Mouse (Mus musculus) telencephalon, adult 2 months (tissue): ENCODE results near the gene Hipk2.

Experiments
- DNase-seq: peaks from one replicate; pipeline ENCODE4 v3.0.0-alpha.2; 2011; ENCODE audit warnings: low read depth, low spot score

The Hipk2 gene

DNA sequence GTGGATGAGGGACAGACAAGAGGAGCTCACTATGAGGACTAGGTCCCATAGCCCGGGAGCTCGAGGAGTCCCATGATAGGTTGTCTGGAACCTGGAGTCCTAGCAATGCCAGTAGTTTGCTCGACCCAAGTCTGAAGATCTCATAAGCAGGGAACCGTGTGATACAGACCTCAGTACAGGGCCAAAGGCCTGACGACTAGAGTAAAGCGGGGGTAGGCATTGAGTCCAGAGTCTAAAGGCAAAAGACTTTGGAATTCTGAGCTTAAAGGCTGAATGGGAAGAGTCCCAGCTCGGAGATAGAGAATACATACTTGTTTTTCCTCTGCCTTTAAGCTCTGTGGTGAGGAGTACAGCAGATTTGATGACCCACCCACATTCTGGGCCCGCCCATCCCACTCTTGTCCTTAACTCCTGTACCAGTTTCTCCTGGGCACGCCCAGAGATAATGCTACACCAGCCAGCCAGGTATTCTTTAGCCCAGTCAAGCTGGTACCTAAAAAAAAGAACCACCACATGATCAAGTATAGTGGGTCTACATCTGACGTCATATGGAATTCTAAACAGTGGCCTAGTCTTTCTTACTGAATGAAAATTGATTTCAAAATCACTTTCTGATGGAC lies 27.0 kb upstream of the Hipk2 start:
- DNase-seq = no peak

DNA sequence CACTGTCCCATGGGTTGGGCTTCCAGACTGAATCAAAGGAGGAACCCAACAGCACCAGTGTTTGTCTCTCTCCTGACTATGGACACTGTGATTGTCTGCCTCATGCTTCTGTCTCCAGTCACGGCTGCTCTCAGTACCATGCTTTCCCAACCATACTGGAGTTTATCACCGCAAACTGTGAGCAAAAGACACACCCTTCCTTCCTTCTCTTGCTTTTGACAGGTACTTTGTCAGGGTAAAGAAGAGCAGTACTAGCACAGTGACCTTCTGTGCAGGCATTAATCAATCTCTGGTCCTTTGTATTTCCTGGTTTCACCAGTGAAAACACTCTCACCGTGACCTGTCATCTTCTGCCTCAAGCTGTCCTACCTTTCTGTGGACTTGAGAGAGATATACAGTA lies 25.7 kb upstream of the Hipk2 start:
- DNase-seq = no peak

DNA sequence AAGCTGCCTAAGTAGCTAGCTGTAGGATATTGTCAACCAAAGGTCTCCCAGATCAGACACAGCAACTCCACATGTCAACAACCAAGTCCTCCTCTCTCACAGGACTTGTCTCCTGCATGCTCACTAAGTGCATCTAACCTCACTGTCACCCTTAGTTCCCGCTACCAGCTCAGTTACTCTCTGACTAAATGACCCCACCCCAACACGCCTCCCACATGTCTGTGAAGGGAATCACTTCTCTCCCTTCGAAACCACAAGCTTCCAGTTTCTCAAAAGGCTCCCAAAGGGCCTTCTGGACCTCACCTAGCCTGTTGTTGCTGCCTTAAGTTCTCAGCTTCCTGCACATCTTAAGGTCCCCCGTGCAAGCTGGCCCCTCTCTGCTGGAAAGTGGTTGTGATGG lies 25.2 kb upstream of the Hipk2 start:
- no peak for DNase-seq

DNA sequence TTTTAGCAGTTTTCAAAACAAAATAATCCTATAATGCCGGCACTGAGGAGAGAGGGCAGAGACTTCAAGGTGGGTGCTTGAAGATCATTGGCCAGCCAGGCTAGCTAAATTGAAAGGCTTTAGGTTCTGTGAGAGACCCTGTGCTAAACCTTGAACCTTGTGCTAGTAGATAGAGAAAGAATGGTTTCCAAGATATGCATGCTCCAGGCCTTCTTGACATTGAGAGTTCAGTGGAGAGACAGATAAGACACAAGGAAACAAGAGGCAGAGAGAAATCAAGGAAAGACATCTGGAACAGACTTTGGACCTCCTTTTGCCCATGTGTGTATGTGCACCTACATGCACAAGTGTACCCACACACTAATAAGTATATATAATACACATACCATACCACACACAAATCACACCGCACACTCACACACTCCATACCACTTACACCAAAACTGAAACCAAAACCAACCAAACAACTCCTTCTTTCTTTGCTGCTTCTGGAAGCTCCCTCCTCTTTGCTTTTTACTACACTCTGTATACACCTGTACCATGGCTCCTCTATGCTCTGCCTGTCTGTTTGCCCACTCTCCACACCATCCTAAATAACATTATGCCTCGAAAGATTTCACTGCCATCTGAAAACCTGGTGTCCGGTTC lies 24.6 kb upstream of the Hipk2 start:
- DNase-seq = no peak

DNA sequence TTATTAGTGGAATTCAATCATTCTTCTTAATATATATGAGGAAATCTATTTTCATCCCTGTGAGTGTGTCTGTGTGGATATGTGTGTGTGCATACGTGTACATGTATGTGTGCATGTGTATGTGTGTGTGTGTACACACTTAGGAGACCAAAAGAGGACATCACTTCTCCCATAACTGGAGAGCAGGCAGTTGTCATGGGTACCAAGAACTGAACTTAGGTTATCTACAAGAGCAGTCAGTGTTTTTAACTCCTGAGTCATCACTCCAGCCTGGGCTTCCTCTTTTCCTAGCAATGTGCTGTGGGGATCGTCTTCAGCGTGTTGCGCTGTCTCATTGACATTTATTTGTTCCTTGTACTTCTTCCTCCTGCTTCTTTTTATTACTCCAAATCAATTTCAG lies 24.1 kb upstream of the Hipk2 start:
- no peak for DNase-seq

DNA sequence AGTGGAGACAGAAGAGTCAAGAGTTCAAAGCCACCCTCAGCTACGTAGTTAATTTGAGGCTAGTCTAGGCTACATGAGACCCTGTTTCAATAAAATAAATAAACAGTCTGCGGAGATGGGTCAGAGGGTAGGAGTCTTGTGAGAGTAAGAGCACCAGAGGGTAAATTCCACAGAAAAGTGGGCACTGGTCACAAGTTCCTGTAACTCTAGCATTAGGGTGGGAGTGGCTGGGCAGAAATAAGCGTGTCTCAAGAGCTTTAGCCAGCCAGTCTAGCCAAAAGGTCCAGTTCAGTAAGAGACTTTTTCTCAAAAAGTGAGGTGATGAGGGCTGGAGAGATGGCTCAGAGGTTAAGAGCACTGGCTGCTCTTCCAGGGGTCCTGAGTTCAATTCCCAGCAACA lies 17.6 kb upstream of the Hipk2 start:
- DNase-seq = no peak

DNA sequence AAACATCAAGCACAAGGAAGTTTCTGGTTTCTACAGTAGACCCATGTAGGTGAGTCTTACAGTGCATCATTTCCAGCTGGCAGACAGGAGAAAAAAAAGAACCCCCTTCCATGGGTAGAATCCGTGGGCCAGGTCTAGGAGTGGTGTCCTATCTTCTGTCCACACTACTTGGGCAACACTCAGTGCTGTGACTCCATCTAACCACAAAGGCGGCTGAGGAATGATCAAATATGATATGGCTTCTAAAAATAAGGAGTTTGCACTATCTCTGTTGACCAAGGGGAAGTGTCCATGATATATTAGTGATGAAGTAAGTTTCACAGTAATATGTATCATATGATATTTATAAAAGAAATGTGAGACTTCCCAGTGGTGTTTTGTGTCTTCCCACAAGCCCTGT lies 16.1 kb upstream of the Hipk2 start:
- DNase-seq = no peak

DNA sequence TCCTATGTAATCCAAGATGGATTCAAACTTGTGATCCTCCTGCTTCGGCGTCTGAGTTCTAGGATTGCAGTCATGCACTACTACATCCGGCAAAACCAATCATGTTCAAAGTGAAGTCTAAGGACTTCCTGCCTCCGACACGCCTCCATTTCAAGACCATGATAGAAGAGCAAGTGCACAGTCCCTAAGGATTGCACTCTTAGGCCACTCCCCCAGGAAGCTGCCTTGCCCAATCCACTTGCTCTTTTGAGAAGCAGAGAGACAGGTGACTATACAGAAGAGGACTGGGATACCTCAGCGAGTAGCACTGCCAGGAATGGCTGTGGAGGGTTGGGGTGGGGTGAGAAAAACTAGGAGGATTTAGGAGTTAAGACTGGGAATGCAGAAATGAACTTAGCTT lies 13.2 kb upstream of the Hipk2 start:
- DNase-seq = no peak

DNA sequence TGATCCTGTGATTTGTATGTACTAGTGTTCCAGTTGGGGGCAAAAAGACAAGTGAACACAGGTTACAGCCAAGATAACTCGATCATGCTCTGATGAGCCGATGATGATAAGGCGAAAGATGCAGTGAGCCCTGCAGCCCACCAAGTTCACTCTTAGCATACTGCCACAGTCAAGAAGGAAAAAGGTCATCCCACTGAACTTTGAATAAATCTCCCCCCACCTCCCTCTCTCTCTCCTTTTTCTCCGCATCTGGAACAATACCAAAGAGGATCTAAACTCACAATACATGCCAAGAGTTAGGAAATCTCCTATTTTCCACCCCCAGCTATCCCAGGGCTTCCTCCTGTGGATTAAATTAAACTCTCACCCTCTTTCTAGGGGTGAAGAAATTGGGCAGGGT lies 11.5 kb upstream of the Hipk2 start:
- no peak for DNase-seq

DNA sequence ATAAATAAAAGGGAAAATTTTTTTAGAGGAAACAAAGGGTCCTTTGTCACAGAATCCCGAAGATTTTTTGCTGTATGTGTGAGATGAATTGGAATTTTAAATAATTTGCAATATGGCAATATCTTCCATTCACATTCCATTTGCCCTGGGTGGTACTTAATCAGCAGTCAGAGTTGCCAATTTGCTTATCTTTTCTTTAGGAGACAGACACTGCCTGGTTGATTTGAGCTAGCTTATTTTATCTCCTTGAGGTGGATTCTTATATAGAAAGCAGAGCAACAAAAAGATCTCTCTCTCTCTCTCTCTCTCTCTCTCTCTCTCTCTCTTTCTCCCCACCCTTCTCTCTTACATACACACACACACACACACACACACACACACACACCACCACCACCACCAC lies 9.2 kb upstream of the Hipk2 start:
- no peak for DNase-seq

DNA sequence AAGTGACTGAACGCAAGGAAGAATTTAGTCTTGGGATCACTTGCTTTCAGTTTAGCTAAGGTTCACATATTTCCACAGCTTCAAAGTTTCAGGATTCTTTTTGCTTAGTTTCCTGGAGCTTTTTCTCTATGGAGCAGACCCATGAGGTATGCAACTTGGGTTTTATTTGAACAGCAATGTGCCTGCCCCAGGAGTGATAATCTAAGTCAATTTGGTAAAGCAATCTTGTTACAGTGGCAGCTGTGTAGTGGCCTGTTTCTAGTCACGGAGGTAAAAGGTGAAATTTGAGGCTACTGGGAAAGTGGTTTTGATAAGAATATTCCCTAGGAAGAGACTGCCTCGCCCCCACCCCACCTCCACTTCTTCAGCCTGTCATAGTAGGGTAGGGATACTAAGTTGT lies 8.5 kb upstream of the Hipk2 start:
- no peak for DNase-seq

DNA sequence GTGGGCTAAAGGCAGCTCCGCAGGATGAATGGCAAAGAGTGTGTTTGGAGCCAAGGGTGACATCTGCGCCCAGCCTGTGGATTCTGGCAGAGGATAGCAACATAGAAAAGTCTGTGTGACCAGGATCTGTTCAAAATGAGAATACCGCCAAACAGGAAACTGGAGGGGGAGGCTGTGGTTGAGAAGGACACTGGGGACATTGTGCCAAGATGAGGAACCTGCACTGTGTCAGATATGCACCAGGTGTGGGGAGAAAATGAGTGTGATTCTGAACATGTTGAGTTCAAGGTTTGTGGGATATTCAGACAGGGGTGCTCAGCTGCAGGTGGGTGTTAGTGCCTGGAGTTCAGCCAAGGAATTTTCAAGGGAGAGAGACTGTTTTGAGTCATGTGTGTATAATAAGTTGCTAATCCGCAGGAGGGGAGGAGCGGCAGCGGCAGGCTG lies 6.8 kb upstream of the Hipk2 start:
- DNase-seq = no peak

DNA sequence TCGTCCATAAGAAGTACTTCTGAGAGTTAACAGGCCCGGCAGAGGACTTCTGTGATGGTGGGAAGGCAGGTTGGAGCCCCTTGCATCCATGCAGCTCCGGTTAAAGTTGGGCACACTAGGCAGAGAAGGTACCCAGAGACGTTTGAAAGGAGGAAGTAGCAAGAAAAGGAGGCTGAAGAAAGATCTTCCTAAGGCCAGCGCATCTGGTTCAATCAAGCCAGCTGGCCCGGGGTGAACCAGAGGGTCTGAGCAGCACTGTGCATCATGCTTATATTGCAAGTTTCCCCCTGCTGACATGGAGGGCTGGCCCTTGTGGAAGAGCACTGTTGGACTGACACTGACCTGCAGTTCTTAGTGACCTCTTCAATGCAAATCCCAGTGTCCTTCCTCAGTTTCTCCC lies 6.0 kb upstream of the Hipk2 start:
- no peak for DNase-seq

DNA sequence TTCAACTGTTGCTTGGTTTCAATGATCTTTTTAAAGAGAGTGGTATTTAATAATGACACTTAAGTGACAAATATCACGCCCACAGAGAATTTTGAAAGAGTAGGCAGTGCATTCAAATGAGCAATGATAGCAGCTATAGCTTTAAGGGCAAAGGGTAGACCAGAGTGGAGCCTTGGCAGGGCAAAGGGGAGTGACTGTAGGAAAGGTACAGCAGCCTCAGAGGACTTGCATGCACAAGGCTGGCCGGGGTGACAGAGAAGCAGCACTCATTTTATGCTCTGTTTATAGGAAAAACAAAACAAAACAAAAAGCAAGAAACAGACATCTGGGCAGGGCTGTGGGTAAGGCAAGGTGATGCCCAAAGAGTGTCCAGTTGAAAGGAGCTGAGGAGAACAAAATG lies 5.5 kb upstream of the Hipk2 start:
- DNase-seq = no peak

DNA sequence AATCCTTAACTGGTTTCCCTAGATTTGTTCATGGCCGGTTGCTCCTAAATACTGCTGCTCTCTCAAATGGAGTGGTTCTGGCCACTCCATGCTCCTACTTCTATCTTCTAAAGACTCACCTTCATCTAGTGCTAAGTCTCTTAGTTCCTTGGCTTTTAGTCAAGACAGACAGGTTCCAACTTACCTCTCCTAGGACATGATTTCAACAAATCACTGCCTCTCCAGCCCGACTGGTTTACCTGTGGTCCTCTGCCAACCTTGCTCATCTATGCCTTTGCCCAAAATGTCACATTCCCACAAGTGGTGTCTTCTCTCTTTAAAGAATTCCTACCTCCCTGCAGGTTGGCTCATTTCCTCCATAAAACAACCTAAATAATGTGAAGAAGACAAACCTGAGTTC lies 1.7 kb upstream of the Hipk2 start:
- DNase-seq = no peak

DNA sequence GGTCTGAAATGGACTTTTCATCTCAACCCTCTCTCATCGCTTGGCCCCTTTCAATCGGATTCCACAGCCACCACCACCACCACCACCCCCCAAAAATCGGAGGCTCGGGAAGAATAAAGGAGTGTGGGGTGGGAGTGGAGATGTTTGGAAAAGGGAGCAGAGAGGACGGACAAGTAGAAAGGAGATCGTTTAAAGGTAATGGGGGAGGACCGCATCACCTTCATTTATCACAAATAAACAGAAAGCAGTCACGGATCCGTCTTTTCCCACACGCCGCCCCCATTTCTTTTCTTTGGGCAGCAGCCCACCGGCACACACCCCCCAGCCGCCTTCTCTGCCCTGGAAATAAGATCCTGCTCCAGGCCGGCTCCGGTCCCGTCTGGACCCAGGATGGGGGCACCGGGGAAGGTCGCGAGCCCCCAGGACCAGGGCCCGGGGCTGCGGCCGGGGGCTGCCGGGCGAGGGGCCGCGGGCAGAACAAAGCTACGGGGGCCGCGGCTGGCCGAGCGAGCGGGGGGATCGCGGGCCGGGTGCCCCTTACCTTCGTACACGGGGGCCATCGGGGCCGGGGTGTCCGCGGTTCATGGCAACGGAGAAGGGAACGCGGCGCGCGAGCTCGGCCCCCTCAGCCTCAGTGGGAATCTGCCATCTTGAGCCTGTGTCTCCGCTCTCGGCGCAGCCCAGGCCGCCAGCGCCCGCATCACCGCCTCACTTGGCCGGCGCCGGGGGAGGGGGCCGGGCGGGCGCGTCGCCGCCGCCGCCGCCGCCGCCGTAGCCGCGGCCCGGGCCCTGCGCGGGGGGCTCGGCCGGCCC lies 501 bp downstream of the Hipk2 start, which contains the start of gene Tbxas1:
Tbxas1 (plus strand) TSS at position 147 of the 813 bp plus-strand sequence.
- no peak for DNase-seq

DNA sequence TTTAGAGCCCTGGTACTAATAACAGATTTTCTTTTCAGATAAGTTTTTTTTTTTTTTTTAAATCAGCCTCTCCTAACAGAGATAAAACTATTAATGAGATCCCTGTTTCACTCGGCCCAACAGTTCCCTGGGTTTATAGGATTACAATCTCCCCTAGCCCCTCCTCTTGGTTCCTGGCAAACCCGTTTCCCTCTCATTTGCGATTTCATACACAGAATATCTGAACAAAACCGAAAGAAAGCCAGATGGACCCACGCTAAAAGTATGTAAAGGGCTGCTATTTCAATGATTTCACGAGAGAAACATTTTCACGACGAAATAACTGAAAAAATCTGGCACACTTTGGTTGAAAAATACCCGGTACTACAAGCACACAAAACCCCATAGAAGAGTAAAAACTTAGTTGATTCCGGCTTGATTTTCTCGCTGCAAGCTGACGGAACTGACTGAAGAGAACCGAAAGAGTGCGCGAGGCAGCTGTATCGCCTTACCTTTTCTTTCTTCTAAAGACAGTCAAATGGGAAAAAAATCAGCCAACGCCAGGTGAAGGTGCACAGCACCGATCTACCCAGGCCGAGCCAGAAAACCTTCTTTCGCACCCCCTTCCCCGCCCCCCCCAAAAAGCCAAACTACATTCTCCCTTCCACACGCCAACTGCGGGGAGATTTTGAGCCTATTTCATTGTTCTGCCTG lies 1.3 kb downstream of the Hipk2 start:
- no peak for DNase-seq

DNA sequence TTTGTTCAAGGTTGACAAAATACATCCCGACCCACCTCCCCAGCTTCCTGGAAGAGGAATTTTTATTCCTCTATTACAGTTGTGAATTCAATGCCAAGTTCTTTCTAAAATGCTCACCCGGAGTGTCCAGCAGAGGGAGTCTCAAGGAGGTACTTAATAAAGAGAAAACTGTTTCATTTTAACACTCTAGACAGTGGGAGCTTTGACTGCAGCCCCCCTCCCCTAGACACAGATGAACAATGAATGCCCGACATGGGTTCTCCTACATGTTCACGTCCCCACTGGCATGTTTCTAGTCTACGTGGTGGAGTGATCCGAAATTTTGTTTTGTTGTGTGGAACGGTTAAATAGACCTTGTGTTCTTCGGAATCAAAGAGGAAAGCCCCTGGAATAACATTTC lies 1.9 kb downstream of the Hipk2 start:
- DNase-seq = no peak

DNA sequence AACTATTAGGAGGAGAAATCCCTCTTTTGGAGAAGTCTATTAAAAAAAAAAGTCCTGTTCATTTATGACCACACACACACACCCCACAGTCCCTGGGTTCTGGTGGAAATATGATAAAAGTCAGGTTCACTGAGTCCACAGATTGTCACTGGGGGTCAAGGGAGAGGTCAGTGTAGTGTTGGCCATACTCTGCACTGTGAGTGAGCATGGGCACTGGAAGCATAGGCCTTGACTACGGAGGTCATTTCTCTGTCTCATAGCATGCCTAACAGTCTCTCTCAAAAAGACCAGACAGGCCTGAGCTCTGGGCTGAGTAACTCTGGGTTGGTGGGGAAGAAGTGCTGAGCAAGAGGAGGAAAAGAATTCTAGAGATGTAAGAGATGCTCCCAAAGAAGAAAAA lies 2.6 kb downstream of the Hipk2 start:
- DNase-seq = no peak

DNA sequence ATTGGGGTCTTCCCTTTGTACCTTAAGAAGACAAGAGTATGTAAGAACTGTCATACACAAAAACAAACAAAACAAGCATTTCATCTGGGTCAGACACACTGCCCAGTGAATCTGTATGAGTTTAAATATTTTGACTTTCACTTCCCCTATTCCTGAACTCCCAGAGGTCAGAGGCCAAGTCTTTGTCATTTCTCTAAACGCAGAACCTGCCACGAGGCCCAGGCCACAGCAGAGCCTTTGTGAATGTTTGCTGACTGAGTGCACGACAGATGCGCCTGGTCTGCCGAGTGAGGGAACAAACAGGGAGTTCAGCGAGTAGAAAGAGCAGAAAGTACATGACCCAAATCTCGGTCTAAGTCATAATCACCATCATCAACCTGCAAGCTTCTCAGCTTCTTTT lies 4.9 kb downstream of the Hipk2 start:
- no peak for DNase-seq

DNA sequence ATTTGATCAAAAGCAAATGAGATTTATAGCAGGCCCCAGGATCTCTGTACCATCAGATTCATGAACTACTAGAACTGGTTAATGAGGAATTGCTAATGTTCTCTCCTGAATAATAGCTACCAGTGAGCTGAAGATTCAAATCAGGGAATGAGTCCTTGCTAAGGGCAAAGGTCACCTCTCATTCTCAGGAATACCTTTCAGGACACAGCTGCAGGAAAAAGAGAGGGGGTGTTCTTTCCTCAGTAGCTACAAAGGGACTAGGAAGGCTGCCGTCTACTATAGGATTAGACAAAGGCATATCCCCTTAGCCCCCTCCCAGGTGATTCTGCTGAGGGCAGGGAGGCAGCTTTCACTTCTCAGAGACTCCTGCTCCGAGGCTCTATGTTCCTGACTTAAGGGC lies 5.9 kb downstream of the Hipk2 start:
- DNase-seq = no peak

DNA sequence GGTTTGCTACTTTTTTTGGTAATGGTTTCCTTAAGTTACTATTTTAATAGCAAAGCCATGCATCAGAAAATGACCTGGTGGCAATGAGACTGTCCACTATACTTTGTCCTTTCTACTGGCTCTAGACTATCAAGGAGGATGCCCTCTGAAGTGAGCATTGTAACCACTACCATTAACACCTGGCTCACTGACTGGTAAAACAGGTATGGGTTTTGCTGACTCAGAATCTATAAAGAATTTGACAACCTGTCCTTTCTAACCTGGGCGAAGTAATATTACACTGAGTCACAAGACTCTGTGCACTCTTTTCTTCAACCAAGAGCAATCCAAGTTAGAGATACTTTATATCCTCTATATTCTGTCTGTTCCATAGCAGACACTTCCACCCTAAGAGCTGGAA lies 7.0 kb downstream of the Hipk2 start:
- DNase-seq = no peak
